Mouse (Mus musculus) kidney, postnatal 0 days (tissue): ENCODE data around the gene Itga2b. TPM values are rescaled to one million over a fixed set of nuclear protein-coding genes. Genes with fewer than 3 reads are reported as not detected.
A peak's percentile ranks its signal among the peaks of the same experiment; 100 is the strongest.

ENCODE experiments used
- ATAC-seq: fragments of 200-750 bp; cut with Nextera tagmentation; replicated peaks from 2 replicates; pipeline ENCODE4 v1.8.0; 2017; ENCODE audit warnings: low read depth, moderate number of reproducible peaks, moderate TSS enrichment, moderate library complexity; ENCODE audit not compliant: low FRiP score
- DNase-seq: peaks from one replicate; pipeline ENCODE4 v3.0.0-alpha.2; 2016; ENCODE audit warnings: low spot score
- H3K27ac ChIP-seq: fragments of 300-500 bp; sonication (generic); 2 replicates; pipeline ENCODE4 v1.5.1; 2014; ENCODE audit warnings: mild to moderate bottlenecking
- H3K27me3 ChIP-seq: fragments of 300-500 bp; sonication (generic); 2 replicates; pipeline ENCODE4 v1.6.1; 2014; ENCODE audit warnings: low read length, mixed read lengths; ENCODE audit not compliant: insufficient read depth
- H3K36me3 ChIP-seq: fragments of 300-500 bp; sonication (generic); 2 replicates; pipeline ENCODE4 v1.6.1; 2014; ENCODE audit warnings: low read length, mixed read lengths; ENCODE audit not compliant: insufficient read depth
- H3K4me1 ChIP-seq: fragments of 300-500 bp; sonication (generic); replicated peaks from 2 replicates; pipeline ENCODE4 v1.6.1; 2014; ENCODE audit warnings: antibody characterized with exemption, low read length, mixed read lengths; ENCODE audit not compliant: insufficient read depth
- H3K4me2 ChIP-seq: fragments of 300-500 bp; sonication (generic); 2 replicates; pipeline ENCODE4 v1.6.1; 2014; ENCODE audit warnings: mild to moderate bottlenecking, low read length, moderate library complexity, mixed read lengths
- H3K4me3 ChIP-seq: fragments of 300-500 bp; sonication (generic); replicated peaks from 2 replicates; pipeline ENCODE4 v1.5.1; 2014; ENCODE audit warnings: low read depth, low read length
- H3K9ac ChIP-seq: fragments of 300-500 bp; sonication (generic); 2 replicates; pipeline ENCODE4 v1.6.1; 2014; ENCODE audit warnings: low read depth, low read length
- H3K9me3 ChIP-seq: fragments of 300-500 bp; sonication (generic); replicated peaks from 2 replicates; pipeline ENCODE4 v1.6.1; 2016; ENCODE audit warnings: low read length, inconsistent platforms, mixed read lengths
- CTCF ChIP-seq: IDR thresholded peaks from 2 replicates; pipeline ENCODE4 v1.5.1; 2016; ENCODE audit warnings: antibody characterized with exemption, low read depth, mild to moderate bottlenecking, moderate library complexity
- WGBS: fragments of 180-500 bp; shearing (Covaris S2); extraction: QIAGEN DNeasy Blood & Tissue Kit; methylation state at CpG from one replicate; pipeline ENCODE4 v1.1.7; 2014; 5-methylcytosine and 5-hydroxymethylcytosine counted together
- polyA plus RNA-seq: library from polyadenylated mRNA; unstranded; fragments of >200 nt; fragmentation: Nextera tagmentation; extraction: Ambion mirVana; gene quantifications from 2 replicates; pipeline ENCODE4 v1.2.1, GENCODE M21; 2015

Itga2b gene
- polyA plus RNA-seq, 1 experiment from 2014 or later, result 12.9 TPM

DNA sequence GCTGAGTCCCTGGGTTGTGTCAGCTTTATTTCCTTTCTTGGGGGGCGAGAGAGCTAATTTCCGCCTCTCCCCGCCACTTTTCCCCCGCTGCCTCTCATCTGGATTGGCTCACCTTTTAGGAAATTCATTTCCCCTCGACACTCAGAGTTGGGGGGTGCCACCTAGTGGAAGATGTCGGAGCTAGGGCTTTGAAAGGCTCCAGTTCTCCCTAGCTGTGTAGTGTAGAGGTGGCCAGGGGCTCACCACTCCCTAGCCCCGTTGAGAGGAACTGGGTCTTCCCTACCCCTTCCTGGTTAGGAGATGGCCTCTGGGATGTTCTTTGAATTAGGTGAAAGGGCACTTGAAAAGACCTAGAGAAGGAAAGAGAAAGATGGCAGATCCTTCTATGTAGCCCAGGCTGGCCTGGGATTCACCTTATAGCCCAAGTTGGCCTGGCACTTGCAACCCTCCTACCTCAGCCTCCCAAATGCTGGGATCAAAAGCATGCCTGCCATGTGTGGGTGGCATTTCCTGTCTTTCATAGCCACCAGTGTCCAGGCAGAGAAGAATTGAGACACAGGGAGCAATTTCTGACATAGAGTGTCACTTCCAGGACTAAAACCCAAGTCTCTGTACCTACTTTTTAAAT lies 38.8 kb downstream of the Itga2b start:
- ATAC-seq (no peak), DNase-seq (peak; percentile 91)
- H3K9me3 ChIP-seq, result no peaks in the 10 kb centered on the region
- peaks cover 19% of the 10 kb centered on the region for H3K36me3 ChIP-seq
- WGBS, result 0% methylated on average over 7 of the region's 7 CpGs
- peak; percentile 85 for TF ChIP-seq CTCF
- peak overlapping the region; percentile 55 for H3K4me3 ChIP-seq
- H3K27ac ChIP-seq, result peak overlapping the region; percentile 81
- peak overlapping the region; percentile 51 for H3K9ac ChIP-seq
- no peaks in the 10 kb centered on the region for H3K27me3 ChIP-seq
- no peaks in the 10 kb centered on the region for H3K4me1 ChIP-seq
- peak overlapping the region; percentile 61 for H3K4me2 ChIP-seq

DNA sequence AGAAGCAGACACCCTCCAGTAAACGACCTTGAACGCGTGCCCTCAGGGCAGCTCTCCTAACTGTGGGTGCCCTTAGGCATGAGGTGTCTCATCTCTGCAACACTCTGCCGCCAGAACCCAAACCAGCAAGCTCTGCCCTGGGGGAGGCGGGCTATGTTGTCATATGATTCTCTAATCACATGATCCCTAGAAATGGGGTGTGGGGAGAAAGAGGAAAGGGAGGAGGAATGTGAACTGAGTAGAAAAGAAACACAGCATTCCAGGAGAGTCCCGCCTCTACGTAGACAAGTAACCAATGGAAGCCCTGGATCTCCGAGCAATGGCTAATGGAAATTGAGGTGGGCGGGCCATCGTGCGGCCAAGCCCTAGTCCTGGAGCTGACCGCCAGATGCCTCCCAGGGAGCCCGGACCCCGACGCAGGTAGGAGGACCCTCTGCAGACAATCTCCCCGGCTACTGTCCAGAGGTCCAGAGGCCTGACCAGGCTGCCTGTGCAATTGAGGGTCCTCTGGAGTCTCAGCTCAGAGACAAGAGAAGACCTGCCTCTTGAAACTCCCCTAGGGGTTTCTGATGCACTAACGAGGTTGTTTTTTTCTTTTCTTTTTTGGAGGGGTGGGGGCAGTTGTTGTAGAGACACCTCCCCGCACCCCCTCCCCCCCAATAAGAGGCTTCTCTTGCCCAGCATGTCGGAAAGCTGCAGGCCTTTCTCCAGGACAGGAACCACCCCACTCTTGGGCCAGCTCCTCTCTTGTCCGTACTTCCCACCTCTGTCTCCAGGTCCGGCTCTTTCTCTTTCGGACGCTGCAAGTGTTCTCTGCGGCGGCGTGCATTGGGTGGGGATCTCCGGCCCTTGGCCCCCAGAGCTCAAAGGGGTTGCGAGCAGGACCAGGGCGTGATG lies 39.6 kb downstream of the Itga2b start, which contains the start of gene Grn:
Grn (plus strand) TSS at position 195 of the 897 bp plus-strand sequence.
- DNase-seq (peak; percentile 100), ATAC-seq (peak; percentile 89)
- Histone ChIP-seq H3K27ac (peak within 1 kb of the TSS; percentile 81), H3K27me3 (no peaks in the 10 kb centered on the region), H3K4me1 (no peaks in the 10 kb centered on the region), H3K9ac (peak within 1 kb of the TSS; percentile 61), H3K9me3 (no peaks in the 10 kb centered on the region), H3K4me2 (peak within 1 kb of the TSS; percentile 61), H3K4me3 (peak within 1 kb of the TSS; percentile 55), H3K36me3 (peaks cover 11% of the 10 kb centered on the region; the same call in 1 of the 2 replicates)
- WGBS, result under 1% methylated on average over 29 of the region's 29 CpGs
- TF ChIP-seq CTCF, result no peak

DNA sequence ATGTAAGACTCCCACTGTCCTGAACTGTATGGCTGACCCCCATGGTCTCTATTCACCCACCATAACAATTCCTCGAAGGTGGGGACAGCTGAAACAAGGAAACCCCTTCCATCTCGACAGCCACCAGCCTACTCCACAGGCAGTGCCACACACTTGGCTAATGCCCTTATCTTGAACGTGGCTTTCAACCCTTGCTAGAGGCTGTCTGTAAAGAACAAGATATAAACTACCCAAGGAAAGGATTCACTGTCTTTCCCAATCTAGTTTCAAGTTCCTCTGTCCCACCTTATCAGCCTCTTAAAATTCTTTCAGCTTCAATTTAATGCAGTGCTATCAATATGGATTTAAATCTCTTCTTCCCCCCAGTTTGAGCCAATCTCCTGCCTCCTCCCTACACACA lies 40.4 kb downstream of the Itga2b start:
- TF ChIP-seq CTCF, result no peak
- Histone ChIP-seq H3K36me3 (0 out of 2 replicates have a peak, but pooled peaks cover 4% of the 10 kb centered on the region), H3K4me1 (no peaks in the 10 kb centered on the region), H3K27me3 (no peaks in the 10 kb centered on the region), H3K9me3 (no peaks in the 10 kb centered on the region), H3K9ac (peak overlapping the region; percentile 61), H3K27ac (0 out of 2 replicates have a peak overlapping the region, but pooled peaks have one; percentile 58), H3K4me2 (peak overlapping the region; percentile 61), H3K4me3 (peak overlapping the region; percentile 55)
- 37% methylated on average over 3 of the region's 3 CpGs for WGBS
- DNase-seq, result no peak
- ATAC-seq, result no peak

DNA sequence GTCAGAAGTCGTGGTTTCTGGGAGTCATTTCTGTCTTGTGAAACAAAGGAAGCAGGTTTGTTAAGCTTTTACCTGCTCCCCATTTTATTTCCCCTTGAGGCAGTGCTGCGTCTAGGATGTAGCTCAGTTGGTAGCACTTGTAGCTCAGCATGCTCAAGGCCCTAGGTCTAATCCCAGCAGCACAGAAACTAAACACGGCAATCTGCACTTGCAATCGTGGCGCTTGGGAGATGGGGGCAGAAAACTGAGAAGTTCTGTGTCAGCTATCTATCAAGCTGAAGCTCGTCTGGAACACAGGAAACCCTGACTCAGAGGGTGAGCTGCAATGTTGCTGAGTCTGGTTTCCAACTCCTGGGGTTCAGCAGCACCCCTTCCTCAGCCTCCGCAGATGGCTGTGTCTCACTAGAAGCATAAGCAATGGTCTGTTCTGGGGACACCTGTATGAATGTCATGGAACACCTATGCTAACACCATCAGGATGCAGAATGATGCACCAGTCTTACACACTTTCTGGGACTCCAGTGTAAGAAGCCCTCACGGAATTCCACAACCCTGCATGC lies 40.9 kb downstream of the Itga2b start:
- no peak overlapping the region for H3K4me3 ChIP-seq
- ATAC-seq (no peak), DNase-seq (no peak)
- H3K27me3 ChIP-seq, result no peaks in the 10 kb centered on the region
- H3K9ac ChIP-seq, result no peak overlapping the region
- peak overlapping the region; percentile 61; the same call in 1 of the 2 replicates for H3K4me2 ChIP-seq
- no peak for TF ChIP-seq CTCF
- H3K27ac ChIP-seq, result no peak overlapping the region
- H3K36me3 ChIP-seq, result 0 out of 2 replicates have a peak, but pooled peaks cover 3% of the 10 kb centered on the region
- 58% methylated on average over 8 of the region's 8 CpGs for WGBS
- H3K4me1 ChIP-seq, result no peaks in the 10 kb centered on the region
- H3K9me3 ChIP-seq, result no peaks in the 10 kb centered on the region

DNA sequence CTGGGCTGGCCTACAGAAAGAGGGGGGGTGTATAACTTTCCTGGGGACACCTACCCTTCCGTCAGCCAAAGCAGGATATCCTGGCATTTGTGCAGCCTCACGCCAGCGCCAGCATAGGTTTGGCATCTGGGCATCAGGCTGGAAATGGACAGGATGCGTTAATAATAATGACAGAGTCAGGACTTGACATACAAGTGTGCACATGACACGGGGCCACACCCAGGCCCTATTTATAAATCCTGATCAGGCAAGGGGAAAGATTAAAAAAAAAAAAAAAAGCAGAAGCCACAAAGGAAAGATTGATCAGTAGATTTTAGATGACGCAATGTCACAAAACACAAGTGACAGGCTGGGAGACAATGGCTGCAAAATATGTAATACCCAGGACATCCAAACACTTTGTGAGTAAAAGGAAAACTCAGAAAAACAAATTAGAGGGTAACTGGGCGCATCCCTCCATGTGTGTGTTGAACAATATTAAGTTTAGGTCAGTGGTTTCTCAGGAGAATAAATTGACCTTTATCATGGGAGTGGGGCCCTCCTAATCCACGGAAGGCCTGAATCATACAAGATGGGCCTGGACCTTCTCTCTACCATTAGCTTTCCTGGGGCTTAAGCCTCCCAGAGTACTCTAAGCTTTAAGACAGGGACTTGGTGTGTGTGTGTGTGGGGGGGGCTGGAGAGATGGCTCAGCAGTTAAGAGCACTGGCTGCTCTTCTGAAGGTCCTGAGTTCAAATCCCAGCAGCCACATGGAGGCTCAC lies 44.2 kb downstream of the Itga2b start:
- no peak overlapping the region for H3K27ac ChIP-seq
- no peak overlapping the region for H3K4me2 ChIP-seq
- no peaks in the 10 kb centered on the region for H3K9me3 ChIP-seq
- WGBS, result 76% methylated on average over 8 of the region's 8 CpGs
- no peak overlapping the region for H3K4me3 ChIP-seq
- TF ChIP-seq CTCF, result no peak
- no peaks in the 10 kb centered on the region for H3K4me1 ChIP-seq
- ATAC-seq (no peak), DNase-seq (no peak)
- H3K27me3 ChIP-seq, result no peaks in the 10 kb centered on the region
- H3K36me3 ChIP-seq, result no peaks in the 10 kb centered on the region
- H3K9ac ChIP-seq, result no peak overlapping the region
